Mouse (Mus musculus) sigmoid colon, adult 10 weeks (tissue): ENCODE results near the gene Pole3. TPM values are rescaled to one million over a fixed set of nuclear protein-coding genes. Genes with fewer than 3 reads are reported as not detected.

Experiments
- polyA plus RNA-seq: library from polyadenylated mRNA; stranded (reverse); fragments of 350-450 nt; fragmentation: Illumina TruSeq; extraction: RNeasy Lipid Tissue Mini Kit (QIAGEN cat#74804); gene quantifications from one replicate; pipeline ENCODE4 v1.2.3, GENCODE M21; 2014; ENCODE audit warnings: low read depth, low replicate concordance

Pole3 gene
- polyA plus RNA-seq: 29.6 TPM

GRCm38 (mm10) chr4:62524651-62525488 is at the start of gene Pole3, which contains the start of gene 4933430I17Rik:
Pole3 (minus strand) TSS chr4:62525068.
4933430I17Rik (plus strand) TSS chr4:62525369.

GRCm38 (mm10) chr4:62559797-62560329 is 35.0 kb upstream of the Pole3 start, which contains the start of gene Rgs3:
Rgs3 (plus strand) TSS chr4:62559847.

GRCm38 (mm10) chr4:62519849-62520233 is 5.0 kb downstream of the Pole3 start, which contains the start of gene Alad:
Alad (minus strand) TSS chr4:62519918.

GRCm38 (mm10) chr4:62503374-62503970 is 21.4 kb downstream of the Pole3 start, which contains the start of gene Hdhd3:
Hdhd3 (minus strand) TSS chr4:62503467.

GRCm38 (mm10) chr4:62479937-62480708 is 44.7 kb downstream of the Pole3 start, which contains the start of gene Bspry:
Bspry (plus strand) TSS chr4:62480053.

Other genes with a start within 250 kb of the Pole3 start
- 19.7 TPM for gene Fkbp15, start 164.5 kb downstream of the Pole3 start, polyA plus RNA-seq
- 274 TPM for gene Slc31a1, start 164.3 kb downstream of the Pole3 start, polyA plus RNA-seq
- gene Cdc26, start 116.4 kb downstream of the Pole3 start, polyA plus RNA-seq: 59.5 TPM
- gene Prpf4, start 116.3 kb downstream of the Pole3 start, polyA plus RNA-seq: 8.2 TPM
- not detected for gene Rnf183, start 89.8 kb downstream of the Pole3 start, polyA plus RNA-seq
- gene Wdr31, start 54.2 kb downstream of the Pole3 start, polyA plus RNA-seq: 1.4 TPM
- 17.8 TPM for gene Bspry, start 45.0 kb downstream of the Pole3 start, polyA plus RNA-seq
- gene Hdhd3, start 21.6 kb downstream of the Pole3 start, polyA plus RNA-seq: not detected
- 0.88 TPM for gene Alad, start 5.2 kb downstream of the Pole3 start, polyA plus RNA-seq
- gene 4933430I17Rik, start 301 bp upstream of the Pole3 start, polyA plus RNA-seq: 0.32 TPM
- 4.2 TPM for gene Rgs3, start 34.8 kb upstream of the Pole3 start, polyA plus RNA-seq